20 mouse cellular contexts compared by ENCODE assay signal in genomic region chr7:75666982-75667381, GRCm38 (mm10).
A peak's percentile ranks its signal among the peaks of the same experiment; 100 is the strongest.
DNase-seq lines count a peak whose midpoint lies in the region; ATAC-seq and TF ChIP-seq lines count a peak whose summit lies in the region.
"Had no signal": no experiment of that assay in that cellular context is flagged by ENCODE, and none has a peak within 500 bp of the region (broad histone marks: within the 10 kb centered on the region; RNA-seq: fewer than 3 reads in every experiment).

No protein-coding gene starts in this region.

- DNase-seq in testis, postnatal 14 days (ENCODE audit: low spot score) = no peak
- peak; percentile 50 for DNase-seq in NIH3T3 (ENCODE audit: low read depth)
- peak; percentile 68 for DNase-seq in induced T-regulatory cell, adult 2 months (ENCODE audit: low read depth)
- DNase-seq in forebrain, embryonic 11.5 days (ENCODE audit: low spot score) = no peak
- no peak for DNase-seq in hindbrain, postnatal 0 days (ENCODE audit: low spot score)
- no peak for DNase-seq in ovary, postnatal 14 days (ENCODE audit: low spot score)
- DNase-seq: cerebellum, adult 11 months; cerebellum, postnatal 14 days; heart, adult 18-20 months; kidney, adult 9 months; kidney, postnatal 4 days; lung, adult 18-20 months; retina, postnatal 1 day; thymus, adult 2 months had no signal

- no peaks in the 10 kb centered on the region for H3K4me1 ChIP-seq in testis, adult 2 months (ENCODE audit: control insufficient read depth, insufficient read depth, low read length)
- no peaks in the 10 kb centered on the region for H3K4me1 ChIP-seq in forebrain, embryonic 11.5 days (replicated peaks; ENCODE audit: control insufficient read depth, insufficient read depth, low read length)
- H3K4me1 ChIP-seq in hindbrain, postnatal 0 days (ENCODE audit: insufficient read depth, low read length) = no peaks in the 10 kb centered on the region
- H3K4me1 ChIP-seq: forebrain, embryonic 15.5 days; neural tube, embryonic 15.5 days had no signal

- no peaks in the 10 kb centered on the region for H3K36me3 ChIP-seq in testis, adult 2 months (ENCODE audit: control insufficient read depth, insufficient read depth, low read length)
- no peaks in the 10 kb centered on the region for H3K36me3 ChIP-seq in forebrain, embryonic 11.5 days (ENCODE audit: control insufficient read depth, insufficient read depth, low read length)
- H3K36me3 ChIP-seq in hindbrain, postnatal 0 days (ENCODE audit: insufficient read depth, low read length) = 0 out of 2 replicates have a peak, but pooled peaks cover 4% of the 10 kb centered on the region
- H3K36me3 ChIP-seq: forebrain, embryonic 15.5 days; neural tube, embryonic 15.5 days had no signal

- no peak overlapping the region for H3K4me3 ChIP-seq in testis, adult 2 months (ENCODE audit: control insufficient read depth, low read depth, low read length)
- no peak overlapping the region for H3K4me3 ChIP-seq in forebrain, embryonic 11.5 days (ENCODE audit: low read depth, low read length)
- H3K4me3 ChIP-seq in hindbrain, postnatal 0 days (ENCODE audit: low read length) = no peak overlapping the region
- H3K4me3 ChIP-seq: erythroblast, embryonic 14.5 days; forebrain, embryonic 15.5 days; neural tube, embryonic 15.5 days had no signal

- H3K9ac ChIP-seq in forebrain, embryonic 11.5 days (ENCODE audit: low read length) = no peak overlapping the region
- no peak overlapping the region for H3K9ac ChIP-seq in hindbrain, postnatal 0 days (replicated peaks; ENCODE audit: low read length)
- H3K9ac ChIP-seq: forebrain, embryonic 15.5 days; neural tube, embryonic 15.5 days had no signal

- H3K27me3 ChIP-seq in testis, adult 2 months (ENCODE audit: control insufficient read depth, insufficient read depth, low read length) = no peaks in the 10 kb centered on the region
- H3K27me3 ChIP-seq in forebrain, embryonic 11.5 days (ENCODE audit: control insufficient read depth, insufficient read depth, low read length) = no peaks in the 10 kb centered on the region
- H3K27me3 ChIP-seq in hindbrain, postnatal 0 days (ENCODE audit: insufficient read depth, low read length) = no peaks in the 10 kb centered on the region
- H3K27me3 ChIP-seq: forebrain, embryonic 15.5 days; neural tube, embryonic 15.5 days had no signal

- no peak for TF ChIP-seq CTCF in testis, adult 2 months (IDR thresholded peaks at IDR 0.05; ENCODE audit: control insufficient read depth, insufficient read depth, insufficient replicate concordance, low read depth, low read length)
- TF ChIP-seq CTCF in hindbrain, postnatal 0 days (IDR thresholded peaks at IDR 0.05; ENCODE audit: low read depth) = no peak

- no peak for TF ChIP-seq POLR2A in testis, adult 2 months (IDR thresholded peaks at IDR 0.05; ENCODE audit: control insufficient read depth, low read depth, low read length)

- H3K9me3 ChIP-seq in forebrain, embryonic 11.5 days (ENCODE audit: control insufficient read depth, low read length) = no peaks in the 10 kb centered on the region
- H3K9me3 ChIP-seq in hindbrain, postnatal 0 days (ENCODE audit: low read length) = no peaks in the 10 kb centered on the region
- H3K9me3 ChIP-seq: forebrain, embryonic 15.5 days; neural tube, embryonic 15.5 days had no signal

- no peak for ATAC-seq in forebrain, embryonic 11.5 days (replicated peaks; ENCODE audit: low FRiP score)
- ATAC-seq in hindbrain, postnatal 0 days = no peak
- ATAC-seq: forebrain, embryonic 15.5 days; hindbrain, embryonic 16.5 days had no signal

- H3K27ac ChIP-seq in testis, adult 2 months (ENCODE audit: control insufficient read depth, insufficient read depth, low read depth, low read length) = peak overlapping the region; percentile 25; the same call in 1 of the 2 replicates
- no peak overlapping the region for H3K27ac ChIP-seq in forebrain, embryonic 11.5 days (ENCODE audit: low read depth, low read length)
- no peak overlapping the region for H3K27ac ChIP-seq in hindbrain, postnatal 0 days
- H3K27ac ChIP-seq: forebrain, embryonic 15.5 days; neural tube, embryonic 15.5 days had no signal

- 88% methylated on average over 3 of the region's 3 CpGs for WGBS in forebrain, embryonic 11.5 days
- 89% methylated on average over 3 of the region's 3 CpGs for WGBS in hindbrain, postnatal 0 days

- no peak overlapping the region for H3K4me2 ChIP-seq in forebrain, embryonic 11.5 days (ENCODE audit: low read depth, low read length, severe bottlenecking)
- no peak overlapping the region for H3K4me2 ChIP-seq in hindbrain, postnatal 0 days (ENCODE audit: low read depth, low read length)
- H3K4me2 ChIP-seq: forebrain, embryonic 15.5 days; midbrain, embryonic 11.5 days; neural tube, embryonic 15.5 days had no signal

Comparison
In these comparisons a context has a peak if more than half of its experiments do, and no peak if none do; other contexts are left out.
1. DNase-seq: peak in NIH3T3 (single experiment) and induced T-regulatory cell, adult 2 months (single experiment); none in testis, postnatal 14 days (single experiment), forebrain, embryonic 11.5 days (single experiment), hindbrain, postnatal 0 days (single experiment) and ovary, postnatal 14 days (single experiment).